Mouse (Mus musculus): ENCODE data around the gene Hmga1b.

DNA sequence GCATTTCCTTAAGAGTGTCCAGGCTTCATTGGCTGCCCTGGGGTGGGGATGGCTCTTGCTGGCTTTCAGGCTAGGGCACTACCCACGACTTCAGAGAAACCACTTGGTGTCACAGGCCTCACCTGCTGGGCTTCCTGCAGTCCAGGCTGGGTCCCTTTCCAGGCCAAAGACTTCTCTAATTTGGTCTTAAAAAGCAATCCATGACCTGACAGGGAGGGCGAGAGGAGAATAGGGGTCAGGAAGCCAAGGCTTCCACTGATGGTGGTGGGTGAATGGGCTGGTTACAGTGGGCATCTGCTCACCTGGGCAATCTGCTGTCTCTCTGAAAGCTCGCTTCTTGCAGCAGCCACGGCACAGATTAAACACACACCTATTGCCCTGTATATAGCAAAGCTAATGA lies 26.8 kb downstream of the Hmga1b start:
- TF ChIP-seq POLR2A (IDR thresholded peaks at IDR 0.05; ENCODE audit: borderline replicate concordance, extremely low read depth, insufficient read depth, insufficient read length, poor library complexity, severe bottlenecking) (no peak), CTCF (IDR thresholded peaks at IDR 0.05; ENCODE audit: borderline replicate concordance, extremely low read depth, insufficient read depth, insufficient read length) (no peak)
